Mouse (Mus musculus) kidney, embryonic 16.5 days (tissue): ENCODE measurements around the gene F2r. TPM values are rescaled to one million over a fixed set of nuclear protein-coding genes. Genes with fewer than 3 reads are reported as not detected.
A peak's percentile ranks its signal among the peaks of the same experiment; 100 is the strongest.

Experiments
- ATAC-seq: fragments of 200-750 bp; cut with Nextera tagmentation; 2 replicates; pipeline ENCODE4 v1.8.0; 2017; ENCODE audit warnings: moderate TSS enrichment; ENCODE audit not compliant: low FRiP score, low TSS enrichment
- H3K27ac ChIP-seq: fragments of 300-500 bp; sonication (generic); 2 replicates; pipeline ENCODE4 v1.5.1; 2014; ENCODE audit warnings: low read length
- H3K27me3 ChIP-seq: fragments of 300-500 bp; sonication (generic); 2 replicates; pipeline ENCODE4 v1.6.1; 2014; ENCODE audit warnings: low read length, control low read depth, mixed read lengths; ENCODE audit not compliant: insufficient read depth
- H3K36me3 ChIP-seq: fragments of 300-500 bp; sonication (generic); 2 replicates; pipeline ENCODE4 v1.6.1; 2014; ENCODE audit warnings: low read length, control low read depth, mixed read lengths; ENCODE audit not compliant: insufficient read depth
- H3K4me1 ChIP-seq: fragments of 300-500 bp; sonication (generic); 2 replicates; pipeline ENCODE4 v1.6.1; 2014; ENCODE audit warnings: low read length, control low read depth, mixed read lengths; ENCODE audit not compliant: insufficient read depth
- H3K4me2 ChIP-seq: fragments of 300-500 bp; sonication (generic); replicated peaks from 2 replicates; pipeline ENCODE4 v1.6.1; 2014; ENCODE audit warnings: low read depth, low read length
- H3K4me3 ChIP-seq: fragments of 300-500 bp; sonication (generic); 2 replicates; pipeline ENCODE4 v1.5.1; 2014; ENCODE audit warnings: mild to moderate bottlenecking, low read length
- H3K9ac ChIP-seq: fragments of 300-500 bp; sonication (generic); replicated peaks from 2 replicates; pipeline ENCODE4 v1.6.1; 2014; ENCODE audit warnings: low read length
- H3K9me3 ChIP-seq: fragments of 300-500 bp; sonication (generic); 2 replicates; pipeline ENCODE4 v1.6.1; 2016; ENCODE audit warnings: low read length, control low read depth
- WGBS: fragments of 180-500 bp; shearing (Covaris S2); extraction: QIAGEN DNeasy Blood & Tissue Kit; methylation state at CpG from one replicate; pipeline ENCODE4 v1.1.7; 2014; 5-methylcytosine and 5-hydroxymethylcytosine counted together
- polyA plus RNA-seq: library from polyadenylated mRNA; unstranded; fragments of >200 nt; fragmentation: Nextera tagmentation; extraction: Ambion mirVana; gene quantifications from 2 replicates; pipeline ENCODE4 v1.2.1, GENCODE M21; 2015

Gene F2r
- polyA plus RNA-seq, 1 experiment from 2014 or later, result 142 TPM

DNA sequence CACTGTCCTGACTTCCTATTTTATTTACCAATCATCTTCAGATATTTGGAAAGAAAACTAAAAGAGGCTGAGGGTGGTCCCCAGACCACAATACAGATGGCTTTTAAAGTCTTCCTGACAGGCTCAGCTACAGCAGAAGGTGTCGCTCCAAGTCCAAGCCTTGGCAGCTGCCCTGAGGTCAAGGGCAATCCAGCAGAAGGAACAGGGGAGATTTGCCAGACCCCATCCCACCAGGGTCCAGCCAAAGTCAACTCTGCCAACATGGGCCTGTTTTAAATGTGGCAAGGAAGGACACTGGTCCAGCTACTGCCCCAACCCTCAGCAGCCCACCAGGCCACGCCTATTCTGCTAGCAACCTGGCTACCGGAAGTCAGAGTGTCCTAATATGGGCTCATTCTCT lies 31.7 kb upstream of the F2r start:
- Histone ChIP-seq H3K4me3 (no peak overlapping the region), H3K4me2 (no peak overlapping the region), H3K27ac (no peak overlapping the region), H3K4me1 (peaks cover 27% of the 10 kb centered on the region), H3K9ac (no peak overlapping the region), H3K36me3 (no peaks in the 10 kb centered on the region; the same call in 1 of the 2 replicates), H3K9me3 (0 out of 2 replicates have a peak, but pooled peaks cover 3% of the 10 kb centered on the region), H3K27me3 (no peaks in the 10 kb centered on the region)
- WGBS, result 84% methylated on average over 3 of the region's 3 CpGs
- no peak for ATAC-seq

GRCm38 (mm10) chr13:95647248-95647647 lies 29.0 kb upstream of the F2r start:
- H3K27ac ChIP-seq, result peak overlapping the region; percentile 88
- peaks cover 27% of the 10 kb centered on the region for H3K4me1 ChIP-seq
- no peak overlapping the region for H3K4me2 ChIP-seq
- no peaks in the 10 kb centered on the region for H3K27me3 ChIP-seq
- H3K9ac ChIP-seq, result no peak overlapping the region
- H3K4me3 ChIP-seq, result no peak overlapping the region
- ATAC-seq, result peak; percentile 70
- no peaks in the 10 kb centered on the region; the same call in 1 of the 2 replicates for H3K36me3 ChIP-seq
- WGBS, result 29% methylated on average over 4 of the region's 4 CpGs
- 0 out of 2 replicates have a peak, but pooled peaks cover 3% of the 10 kb centered on the region for H3K9me3 ChIP-seq

- no peak overlapping the region for H3K4me2 ChIP-seq
- peak overlapping the region; percentile 88; the same call in 1 of the 2 replicates for H3K27ac ChIP-seq
- 0 out of 2 replicates have a peak, but pooled peaks cover under 1% of the 10 kb centered on the region for H3K9me3 ChIP-seq
- no peaks in the 10 kb centered on the region; the same call in 1 of the 2 replicates for H3K36me3 ChIP-seq
- H3K9ac ChIP-seq, result no peak overlapping the region
- H3K4me1 ChIP-seq, result peaks cover 26% of the 10 kb centered on the region
- WGBS, result 15% methylated on average over 9 of the region's 9 CpGs
- ATAC-seq, result peak; percentile 85
- no peaks in the 10 kb centered on the region for H3K27me3 ChIP-seq
- no peak overlapping the region for H3K4me3 ChIP-seq
Measured at GRCm38 (mm10) chr13:95646687-95647111, 28.4 kb upstream of the F2r start.

DNA sequence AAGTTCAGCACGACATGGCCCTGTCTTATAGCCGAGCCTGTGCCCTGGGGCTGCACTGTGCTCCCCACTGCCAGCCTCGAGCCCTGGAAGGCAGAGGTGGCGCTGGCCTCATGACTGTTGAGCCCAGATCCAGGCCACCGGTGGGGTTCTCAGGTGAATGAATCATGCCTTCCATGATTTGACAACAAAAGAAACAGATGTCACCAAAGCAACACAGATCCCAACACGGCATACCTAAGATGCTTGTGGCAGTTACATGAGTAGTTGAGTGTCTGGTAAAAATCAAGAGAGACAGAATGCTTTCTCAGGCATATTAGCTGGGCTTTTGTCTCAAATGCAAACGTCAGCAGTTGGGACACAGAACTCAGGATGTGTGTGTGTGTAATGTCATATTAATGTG lies 25.5 kb upstream of the F2r start:
- Histone ChIP-seq H3K27ac (no peak overlapping the region), H3K36me3 (no peaks in the 10 kb centered on the region; the same call in 1 of the 2 replicates), H3K4me3 (no peak overlapping the region), H3K9me3 (no peaks in the 10 kb centered on the region), H3K4me2 (no peak overlapping the region), H3K4me1 (peaks cover 47% of the 10 kb centered on the region), H3K9ac (no peak overlapping the region), H3K27me3 (no peaks in the 10 kb centered on the region)
- WGBS, result 71% methylated on average over 7 of the region's 7 CpGs
- no peak for ATAC-seq

- Histone ChIP-seq H3K27me3 (no peaks in the 10 kb centered on the region), H3K9me3 (no peaks in the 10 kb centered on the region), H3K36me3 (no peaks in the 10 kb centered on the region; the same call in 1 of the 2 replicates), H3K4me3 (no peak overlapping the region), H3K27ac (peak overlapping the region; percentile 50; the same call in 1 of the 2 replicates), H3K9ac (no peak overlapping the region), H3K4me2 (no peak overlapping the region), H3K4me1 (peaks cover 44% of the 10 kb centered on the region)
- 72% methylated on average over 17 of the region's 17 CpGs for WGBS
- ATAC-seq, result peak; percentile 57
Measured at GRCm38 (mm10) chr13:95641061-95641986, 23.0 kb upstream of the F2r start.

DNA sequence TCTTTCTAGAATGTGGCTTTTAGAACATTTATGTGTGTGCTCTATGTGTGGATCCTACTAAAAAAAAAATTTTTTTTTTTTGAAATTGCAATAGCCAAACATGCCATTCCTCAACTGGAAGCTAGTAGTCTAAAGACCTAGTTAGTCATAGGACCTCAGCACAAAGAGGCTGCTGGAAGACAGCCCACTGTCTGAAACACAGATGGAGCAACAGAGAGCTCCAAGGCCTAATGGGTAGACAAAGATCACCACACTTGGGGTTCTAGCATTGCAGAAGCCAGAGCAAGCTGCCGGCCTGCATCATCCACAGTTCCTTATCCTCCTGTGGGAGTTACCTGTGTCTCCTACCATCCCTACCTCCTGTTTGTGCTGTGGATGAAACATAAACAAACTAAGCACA lies 22.1 kb upstream of the F2r start:
- Histone ChIP-seq H3K4me2 (no peak overlapping the region), H3K9ac (no peak overlapping the region), H3K36me3 (no peaks in the 10 kb centered on the region), H3K27me3 (no peaks in the 10 kb centered on the region), H3K4me3 (no peak overlapping the region), H3K9me3 (no peaks in the 10 kb centered on the region), H3K27ac (no peak overlapping the region), H3K4me1 (peaks cover 37% of the 10 kb centered on the region)
- ATAC-seq, result no peak
- 83% methylated on average over 1 of the region's 1 CpGs for WGBS

DNA sequence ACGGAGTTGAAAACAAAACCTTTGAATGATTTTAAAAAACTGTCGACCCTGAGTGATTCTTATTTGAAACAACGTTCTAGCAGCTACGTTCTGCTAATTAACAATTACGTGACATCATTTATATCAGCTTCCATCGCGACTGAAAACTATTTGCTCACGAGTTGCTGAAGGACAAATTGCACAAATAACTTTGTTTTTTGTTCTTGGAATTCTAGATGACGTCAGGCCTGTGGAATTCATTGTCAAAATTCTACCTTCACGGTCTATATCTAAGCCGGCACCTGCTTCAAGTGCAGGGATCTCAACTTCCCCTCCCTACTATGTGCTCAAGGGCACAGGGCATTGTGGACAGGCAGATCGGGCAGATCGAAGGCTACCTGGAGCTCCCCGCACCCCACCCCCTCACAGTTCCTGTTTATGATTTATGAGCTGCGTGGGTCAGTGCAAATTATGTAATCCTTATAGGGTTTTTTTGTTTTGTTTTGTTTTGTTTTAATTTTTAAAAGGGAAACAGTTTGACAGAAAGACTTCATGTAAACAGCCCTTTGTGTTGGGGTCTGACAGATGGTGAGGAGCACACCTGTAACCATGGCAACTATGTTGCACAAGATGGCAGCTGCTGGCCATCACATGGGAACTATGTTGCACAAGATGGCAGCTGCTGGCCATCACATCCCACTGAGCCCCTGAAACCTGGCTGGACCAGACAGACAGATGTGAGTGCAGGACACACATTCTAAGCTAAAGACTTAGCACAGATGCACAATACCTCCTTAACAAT lies 21.2 kb upstream of the F2r start:
- H3K27ac ChIP-seq, result peak overlapping the region; percentile 67
- H3K9me3 ChIP-seq, result no peaks in the 10 kb centered on the region
- no peak overlapping the region for H3K4me2 ChIP-seq
- H3K36me3 ChIP-seq, result no peaks in the 10 kb centered on the region
- H3K4me3 ChIP-seq, result no peak overlapping the region
- ATAC-seq, result no peak
- WGBS, result 49% methylated on average over 15 of the region's 15 CpGs
- peaks cover 37% of the 10 kb centered on the region for H3K4me1 ChIP-seq
- no peak overlapping the region for H3K9ac ChIP-seq
- H3K27me3 ChIP-seq, result no peaks in the 10 kb centered on the region

GRCm38 (mm10) chr13:95638894-95639293 lies 20.6 kb upstream of the F2r start:
- Histone ChIP-seq H3K27me3 (no peaks in the 10 kb centered on the region), H3K4me2 (no peak overlapping the region), H3K4me1 (peaks cover 40% of the 10 kb centered on the region), H3K4me3 (no peak overlapping the region), H3K9me3 (no peaks in the 10 kb centered on the region), H3K9ac (no peak overlapping the region), H3K36me3 (no peaks in the 10 kb centered on the region), H3K27ac (peak overlapping the region; percentile 67)
- ATAC-seq, result peak; percentile 40
- WGBS, result 20% methylated on average over 5 of the region's 5 CpGs

DNA sequence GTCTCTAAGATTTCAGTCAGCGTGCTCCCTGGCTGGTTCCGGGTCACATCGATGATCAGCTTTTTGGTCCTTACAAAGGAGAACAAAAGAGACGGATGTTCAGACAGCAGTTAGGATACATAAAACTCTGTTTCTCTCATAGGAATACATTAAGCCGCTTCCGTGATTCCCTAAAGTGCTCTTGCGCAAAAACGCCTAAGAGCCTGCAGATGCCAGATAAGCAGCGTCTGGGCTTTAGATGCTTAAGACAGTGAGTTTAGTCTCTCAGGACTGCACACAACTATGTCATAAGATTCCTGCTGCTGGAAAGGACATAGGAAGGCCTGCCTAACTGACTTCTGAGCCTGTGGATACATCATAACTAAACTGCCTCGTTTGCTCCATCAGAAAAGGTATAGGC lies 19.4 kb upstream of the F2r start:
- Histone ChIP-seq H3K27ac (peak overlapping the region; percentile 67; the same call in 1 of the 2 replicates), H3K27me3 (no peaks in the 10 kb centered on the region), H3K4me2 (no peak overlapping the region), H3K4me3 (no peak overlapping the region), H3K9me3 (no peaks in the 10 kb centered on the region), H3K4me1 (peaks cover 36% of the 10 kb centered on the region), H3K36me3 (no peaks in the 10 kb centered on the region), H3K9ac (no peak overlapping the region)
- WGBS, result 84% methylated on average over 10 of the region's 10 CpGs
- ATAC-seq, result no peak
